Mouse (Mus musculus): ENCODE results near the gene Hyal2. TPM values are rescaled to one million over a fixed set of nuclear protein-coding genes. Genes with fewer than 3 reads are reported as not detected.

Gene Hyal2
- total RNA-seq, 2 experiments from 2014 or later, result 9.3 to 10.1 TPM

DNA sequence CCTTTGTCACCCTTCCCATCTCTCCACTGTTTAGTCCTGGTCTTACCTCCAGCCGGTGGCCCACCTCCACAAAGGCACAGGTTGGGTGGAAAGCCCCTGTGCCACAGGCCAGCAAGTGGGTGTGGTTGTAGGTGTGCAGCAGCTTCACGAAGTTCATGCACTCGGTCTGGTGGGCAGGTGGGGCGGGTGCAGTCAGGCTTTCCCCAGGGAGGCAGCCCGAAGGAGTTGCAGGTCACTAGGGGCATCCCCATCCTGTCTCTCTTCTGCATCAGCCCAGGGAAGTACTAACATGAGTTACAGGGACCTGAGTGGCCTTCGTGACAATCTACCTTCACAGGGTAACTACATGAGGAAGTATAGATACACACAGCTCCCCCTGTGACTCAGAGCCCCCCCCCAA lies 35.5 kb downstream of the Hyal2 start:
- intact Hi-C loops (cut with DNase I), result loop anchor here (5.0 kb wide), 1 partner anchor 134 kb away; no protein-coding TSS in a partner anchor
- DNase-seq (ENCODE audit: low spot score in 2 of 2), result no peak

DNA sequence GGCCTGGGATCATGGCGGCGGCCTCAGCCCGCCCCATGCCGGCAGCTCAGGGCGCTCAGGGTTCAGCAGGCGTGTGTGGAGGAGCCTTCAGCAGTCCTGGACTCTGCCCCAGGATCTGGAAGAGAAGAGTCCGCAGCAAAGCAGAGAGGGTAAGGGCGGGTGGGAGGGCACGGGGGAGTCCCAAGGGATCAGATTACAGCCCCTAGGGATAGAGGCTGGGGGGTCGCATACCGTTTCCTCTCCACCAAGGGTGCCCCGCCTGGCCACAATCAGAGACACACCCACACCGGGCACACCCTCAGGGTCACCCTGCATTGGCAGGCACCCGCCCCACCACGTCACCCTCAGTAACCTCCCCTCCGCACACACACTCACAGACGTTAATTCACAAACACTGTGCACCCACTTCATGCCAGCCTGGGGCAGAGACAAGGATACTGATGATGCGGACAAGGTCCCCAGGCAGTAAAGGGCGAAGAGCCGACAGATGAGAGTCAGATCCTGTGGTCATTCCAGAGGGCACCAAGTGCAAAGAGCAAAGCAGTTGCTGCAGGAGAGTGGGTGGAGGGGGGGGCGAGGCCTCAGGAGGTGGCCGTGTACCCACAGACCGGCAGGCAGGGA lies 37.4 kb downstream of the Hyal2 start:
- DNase-seq (ENCODE audit: low spot score in 2 of 2), result no peak
- intact Hi-C loops (cut with DNase I), result no loop called here

DNA sequence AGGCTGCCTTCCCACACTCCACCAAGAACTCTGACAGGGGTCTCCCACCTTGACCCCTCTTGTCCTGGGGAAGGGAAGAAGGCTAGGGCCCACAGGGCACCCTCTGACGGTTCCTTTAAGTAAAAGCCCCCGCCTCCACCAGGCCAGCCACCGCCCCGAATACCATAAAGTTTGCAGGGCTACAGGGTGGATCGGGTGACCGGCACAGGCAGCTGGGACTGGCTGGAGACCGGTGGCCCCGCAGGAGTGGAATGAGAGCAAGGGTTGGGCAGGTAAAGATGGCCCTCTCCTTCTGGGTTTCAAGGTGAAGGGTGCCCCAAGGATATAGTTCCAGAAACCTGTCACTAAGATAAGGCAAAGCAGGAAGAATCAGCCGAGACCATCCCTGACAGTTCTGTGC lies 38.8 kb downstream of the Hyal2 start:
- intact Hi-C loops (cut with DNase I), result no loop called here
- DNase-seq (ENCODE audit: low spot score in 2 of 2), result no peak

DNA sequence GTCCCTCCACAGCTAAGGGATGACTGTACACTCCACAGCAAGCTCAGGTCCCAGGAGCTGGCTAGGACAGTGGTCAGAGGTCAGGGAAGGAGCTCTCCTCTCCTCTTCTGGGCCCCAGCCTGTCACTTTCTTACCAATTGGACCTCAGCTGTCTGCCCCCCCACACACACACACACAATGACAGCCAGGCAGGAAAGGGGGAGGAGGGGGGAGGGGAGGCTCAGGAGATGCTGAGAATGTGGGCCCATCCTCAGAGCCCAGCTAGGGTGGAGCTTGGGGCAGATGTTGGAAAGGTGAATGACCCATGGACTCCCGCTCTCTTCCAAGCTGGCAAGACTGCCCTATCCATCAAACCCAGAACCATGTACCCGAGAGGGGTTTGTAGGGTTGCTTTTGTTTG lies 39.3 kb downstream of the Hyal2 start:
- intact Hi-C loops (cut with DNase I), result no loop called here
- no peak for DNase-seq (ENCODE audit: low spot score in 2 of 2)

DNA sequence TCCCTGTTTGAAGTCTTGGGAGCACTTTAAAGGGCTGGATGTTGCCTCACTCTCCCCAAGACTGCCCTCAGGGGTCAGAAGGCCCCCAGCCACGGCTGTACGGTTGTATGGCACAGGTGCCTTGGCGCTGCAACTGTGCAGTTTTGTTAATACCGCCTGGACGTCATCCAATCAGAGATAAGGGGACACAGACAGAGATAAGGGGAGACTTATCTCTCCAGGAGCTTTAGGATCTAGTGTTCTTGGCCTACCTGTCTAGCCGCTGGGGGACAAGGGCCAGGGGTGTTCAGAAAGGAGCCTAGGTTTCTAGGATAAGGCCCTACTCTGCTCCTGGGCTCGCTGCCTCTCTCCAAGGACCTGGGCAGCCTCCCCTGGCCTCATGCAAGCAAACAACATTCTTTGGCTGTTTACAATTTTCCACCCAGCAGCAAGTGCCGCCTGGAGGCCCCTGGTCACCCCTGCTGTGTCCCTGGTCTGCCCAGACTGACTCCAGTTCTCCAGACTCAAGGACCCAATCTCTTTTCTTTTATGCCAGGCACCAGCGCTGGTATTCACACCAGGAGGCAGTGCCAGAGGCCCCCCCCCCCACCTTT lies 40.0 kb downstream of the Hyal2 start:
- no peak for DNase-seq (ENCODE audit: low spot score in 2 of 2)
- intact Hi-C loops (cut with DNase I), result no loop called here

DNA sequence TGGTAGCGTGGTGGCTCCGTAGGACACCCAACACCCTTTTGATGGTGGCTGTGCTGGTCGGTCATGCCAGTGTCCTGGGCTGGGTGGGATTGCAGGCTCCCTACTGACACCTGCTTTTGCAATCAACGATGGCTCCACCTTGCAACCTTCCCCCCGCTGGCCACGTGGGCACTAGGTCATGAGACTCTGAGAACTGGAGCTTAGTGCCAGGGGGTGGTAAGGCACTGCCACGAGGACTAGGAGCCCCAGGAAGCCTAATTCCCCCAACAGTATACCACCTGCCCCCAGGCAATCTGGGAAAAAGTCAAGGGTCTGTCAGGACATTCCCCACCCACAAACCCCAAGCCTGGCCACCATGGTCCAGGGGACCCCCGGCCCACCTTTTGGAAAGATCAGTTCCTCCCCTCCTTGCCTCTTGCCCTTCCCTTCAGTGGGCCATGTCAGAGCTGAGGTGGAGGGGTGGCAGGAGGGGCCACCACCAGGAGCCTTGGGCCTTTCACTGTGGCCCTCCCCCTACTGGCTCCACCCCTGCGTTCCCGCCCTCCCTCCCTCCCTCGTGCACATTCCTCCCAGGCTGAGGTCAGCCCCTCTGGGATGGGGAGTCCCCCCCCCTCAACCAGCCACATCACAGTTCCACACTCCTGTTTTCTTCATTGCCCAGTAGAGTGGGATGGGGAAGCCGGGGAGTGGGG lies 41.1 kb downstream of the Hyal2 start, which contains the start of gene Sema3b:
Gene Sema3b (minus strand): TSS at position 489 of the 692 bp plus-strand sequence.
- no peak for DNase-seq (ENCODE audit: low spot score in 2 of 2)
- intact Hi-C loops (cut with DNase I), result no loop called here

DNA sequence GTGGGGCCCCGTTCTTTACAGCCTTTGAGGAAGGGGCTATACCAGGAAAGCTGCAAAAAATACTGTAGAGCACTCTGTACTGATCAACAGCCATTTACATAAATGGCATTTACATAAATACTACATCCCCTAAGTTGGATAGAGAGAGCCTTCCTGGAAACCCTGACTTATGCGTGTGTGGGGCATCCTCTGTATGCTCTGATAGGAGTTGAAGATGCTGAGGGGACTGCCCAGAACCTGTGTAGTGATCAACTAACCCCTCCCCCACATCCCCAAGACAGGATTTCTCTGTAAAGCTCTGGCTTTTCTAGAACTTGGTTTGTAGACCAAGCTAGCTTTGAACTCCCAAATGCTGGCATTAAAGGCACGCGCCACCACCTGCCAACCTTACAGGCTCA lies 41.7 kb downstream of the Hyal2 start:
- intact Hi-C loops (cut with DNase I), result no loop called here
- no peak for DNase-seq (ENCODE audit: low spot score in 2 of 2)

DNA sequence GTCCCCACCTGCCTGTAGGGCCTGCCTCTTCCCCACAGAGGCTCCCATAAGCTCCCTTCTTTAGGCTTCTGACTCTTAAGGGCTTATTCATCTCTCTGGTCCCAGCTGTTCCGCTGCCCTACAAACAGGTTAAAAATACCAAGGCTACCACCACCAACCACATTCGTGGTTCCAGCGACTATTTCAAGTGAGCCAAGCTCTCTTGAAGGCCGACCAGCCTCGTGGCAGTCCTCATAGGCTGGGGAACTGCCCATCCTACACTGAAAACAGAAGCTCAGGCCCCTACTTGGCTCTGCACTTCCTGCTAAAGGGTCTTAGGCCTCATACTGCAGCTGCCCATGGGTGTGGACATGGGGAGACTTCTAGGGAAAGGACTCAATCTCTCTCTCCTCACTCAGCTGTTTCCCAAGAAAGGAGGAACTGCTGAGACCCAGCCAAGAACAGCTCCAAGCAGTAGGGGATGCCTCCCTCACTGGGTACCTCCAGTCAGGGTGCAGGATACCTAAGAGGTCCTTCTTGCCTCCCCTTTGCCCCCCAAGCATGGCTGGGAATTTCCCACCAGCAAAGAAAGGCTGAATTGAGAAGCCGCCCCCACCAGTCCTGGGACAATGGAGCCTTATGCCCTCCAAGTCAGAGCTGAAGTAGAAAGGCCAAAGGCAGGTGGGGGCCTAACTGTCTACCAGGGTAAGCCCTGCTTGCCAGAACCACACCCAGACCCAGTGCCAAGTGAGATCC lies 43.9 kb downstream of the Hyal2 start:
- intact Hi-C loops (cut with DNase I), result no loop called here
- peak in 1 of 2 experiments; percentile 78 for DNase-seq (ENCODE audit: low spot score in 2 of 2)

DNA sequence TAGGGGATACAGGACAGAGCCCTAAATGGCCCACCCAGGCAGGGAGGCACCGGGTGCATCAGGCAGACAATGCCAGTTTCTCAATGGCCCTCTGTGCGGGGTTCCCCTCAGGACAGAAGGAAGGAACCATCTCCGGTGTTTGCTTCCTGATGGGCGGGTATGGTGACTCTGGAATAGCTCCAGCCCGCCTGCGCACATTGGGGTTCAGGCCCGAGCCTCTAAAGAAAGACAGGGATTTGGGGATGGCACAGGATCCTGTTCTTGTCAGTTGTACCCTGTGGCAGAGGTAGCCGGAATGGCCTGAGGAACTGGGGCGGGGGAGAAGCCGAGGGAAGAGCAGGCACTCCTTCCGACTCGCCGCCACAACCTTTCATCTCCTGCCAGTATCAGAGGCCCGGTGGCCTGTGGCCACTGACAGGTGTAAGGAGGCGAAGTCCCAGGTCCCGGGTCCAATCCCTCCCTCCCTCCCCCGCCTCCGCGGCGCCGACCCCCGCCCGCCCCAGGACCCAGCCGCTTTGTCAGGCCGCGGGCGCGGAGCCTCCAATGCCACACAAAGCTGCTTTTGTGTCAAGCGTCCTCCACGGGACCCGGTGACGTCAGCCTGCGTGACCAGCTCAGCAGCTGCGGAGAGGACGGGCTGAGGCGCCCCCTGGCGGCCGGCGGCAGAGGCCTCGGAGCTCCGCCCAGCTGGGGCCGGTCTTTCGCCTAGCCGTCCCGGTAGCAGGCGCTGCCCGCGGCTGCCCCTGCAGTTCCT lies 44.6 kb downstream of the Hyal2 start:
- intact Hi-C loops (cut with DNase I), result no loop called here
- DNase-seq (ENCODE audit: low spot score in 2 of 2), result peak; percentile 99

DNA sequence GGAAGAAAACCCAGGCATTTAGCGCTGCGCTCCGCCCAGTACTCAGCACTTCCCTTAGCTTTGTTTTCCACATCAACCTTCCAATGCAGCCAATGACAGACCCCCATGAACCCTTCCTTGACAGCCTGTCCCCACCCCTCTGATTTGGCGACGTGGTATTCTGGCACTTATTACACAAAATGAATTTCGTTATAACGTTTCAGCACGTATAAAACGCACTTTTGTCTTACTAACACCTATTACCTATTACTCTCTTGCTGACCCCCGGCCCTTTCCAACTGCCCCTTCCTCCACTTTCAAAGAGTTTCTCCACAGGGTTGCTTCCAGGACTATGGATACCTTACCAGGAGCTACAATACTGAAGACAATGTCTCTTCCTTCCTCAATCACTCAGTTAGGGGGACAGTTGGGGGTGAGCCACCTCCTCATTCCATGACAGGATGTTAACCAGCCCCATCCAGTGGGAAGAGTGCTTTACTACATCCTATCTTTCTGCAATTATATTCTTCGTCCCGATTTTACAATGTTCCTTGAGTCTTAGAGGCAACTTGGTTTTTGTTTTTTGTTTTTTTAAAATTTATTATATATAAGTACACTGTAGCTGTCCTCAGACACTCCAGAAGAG lies 45.3 kb downstream of the Hyal2 start:
- DNase-seq (ENCODE audit: low spot score in 2 of 2), result no peak
- intact Hi-C loops (cut with DNase I), result no loop called here

DNA sequence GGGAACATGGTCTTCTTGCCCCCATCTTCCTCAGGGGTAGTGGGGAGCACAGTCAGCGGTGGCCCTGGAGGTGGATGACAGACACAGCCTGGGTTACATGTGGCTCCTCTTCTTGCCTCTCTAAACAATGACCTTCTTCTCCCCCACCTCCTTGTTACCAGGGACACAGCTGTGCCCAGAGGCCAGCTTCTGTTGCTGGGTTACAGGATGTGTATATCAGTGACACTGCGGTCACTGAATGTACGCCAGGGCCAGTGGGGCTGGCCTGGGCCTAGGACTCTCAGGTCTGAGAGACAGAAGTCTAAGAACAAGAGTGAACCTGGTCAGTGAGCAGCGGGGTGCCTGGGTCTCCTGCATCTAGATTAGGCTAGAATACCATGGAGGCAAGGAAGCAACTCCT lies 47.3 kb downstream of the Hyal2 start:
- intact Hi-C loops (cut with DNase I), result no loop called here
- DNase-seq (ENCODE audit: low spot score in 2 of 2), result no peak

DNA sequence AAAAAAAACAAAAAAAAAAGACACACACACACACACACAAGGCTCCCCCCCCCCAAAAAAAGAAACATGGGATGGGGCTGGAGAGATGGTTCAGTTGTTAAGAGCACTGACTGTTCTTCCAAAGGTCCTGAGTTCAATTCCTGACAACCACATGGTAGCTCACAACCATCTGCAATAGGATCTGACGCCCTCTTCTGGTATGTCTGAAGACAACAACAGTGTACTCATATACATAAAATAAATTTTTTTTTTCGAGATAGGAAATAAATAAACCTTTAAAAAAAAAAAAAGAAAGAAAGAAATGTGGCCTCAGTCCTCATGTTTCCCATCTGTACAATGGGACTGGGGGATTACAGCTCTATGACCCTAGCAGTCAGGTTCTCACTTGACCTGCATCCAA lies 49.7 kb downstream of the Hyal2 start:
- intact Hi-C loops (cut with DNase I), result no loop called here
- no peak for DNase-seq (ENCODE audit: low spot score in 2 of 2)

DNA sequence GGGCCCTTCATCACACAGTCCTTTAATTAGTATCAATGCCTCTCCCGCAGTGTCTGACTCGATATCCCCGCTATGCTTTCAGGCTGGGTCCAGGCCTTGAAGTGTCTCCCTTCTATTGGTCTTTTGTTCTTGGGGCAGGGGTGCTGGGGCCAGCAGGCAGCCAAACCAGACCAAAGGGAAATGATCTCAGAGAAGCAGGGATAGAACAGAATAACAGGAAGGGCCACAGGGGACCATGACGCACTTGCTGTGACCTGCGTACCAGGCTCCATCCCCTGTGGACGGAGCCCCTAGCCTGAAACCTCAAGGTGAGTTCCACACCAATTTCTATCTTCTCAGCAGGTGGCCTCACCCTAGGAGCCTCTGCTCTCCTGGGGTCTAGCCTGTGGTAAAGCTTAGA lies 50.4 kb downstream of the Hyal2 start:
- intact Hi-C loops (cut with DNase I), result no loop called here
- DNase-seq (ENCODE audit: low spot score in 2 of 2), result no peak

DNA sequence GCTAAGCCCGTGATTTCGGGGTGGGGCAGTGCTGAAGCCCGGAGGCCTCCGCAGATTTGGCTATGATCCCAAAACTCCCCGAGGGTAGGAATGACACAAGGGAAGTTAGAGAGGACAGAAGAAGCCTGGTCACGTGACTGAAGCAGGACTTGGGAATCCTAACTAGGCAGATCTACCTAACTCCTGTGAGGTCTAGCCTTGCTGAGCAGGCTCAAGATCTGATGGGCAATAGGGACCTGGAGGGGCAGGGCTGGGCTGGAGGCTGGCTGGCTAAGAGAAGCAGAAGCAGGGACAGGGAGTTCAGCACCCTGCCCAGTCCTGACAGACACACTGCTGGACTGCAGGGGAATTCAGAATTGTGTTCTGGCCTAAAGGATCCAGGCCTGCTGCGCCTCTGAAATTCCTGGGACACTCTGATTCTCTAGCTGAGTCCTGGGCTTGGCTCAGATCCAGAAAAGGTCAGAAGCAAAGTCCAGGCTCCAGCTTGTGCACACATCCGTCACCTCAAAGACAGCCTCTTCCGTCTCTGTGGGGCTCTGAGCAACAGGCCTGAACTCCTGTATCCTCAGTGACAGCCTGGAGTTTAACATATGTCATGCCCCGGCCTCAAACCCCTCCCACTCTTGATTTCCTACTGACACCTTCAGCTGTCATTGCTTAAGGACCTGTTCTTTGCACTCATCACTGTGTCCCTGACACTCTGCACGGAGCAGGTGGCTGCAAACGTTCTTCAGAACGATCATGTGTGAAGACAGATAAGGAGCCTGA lies 51.2 kb downstream of the Hyal2 start:
- intact Hi-C loops (cut with DNase I), result no loop called here
- DNase-seq (ENCODE audit: low spot score in 2 of 2), result no peak

DNA sequence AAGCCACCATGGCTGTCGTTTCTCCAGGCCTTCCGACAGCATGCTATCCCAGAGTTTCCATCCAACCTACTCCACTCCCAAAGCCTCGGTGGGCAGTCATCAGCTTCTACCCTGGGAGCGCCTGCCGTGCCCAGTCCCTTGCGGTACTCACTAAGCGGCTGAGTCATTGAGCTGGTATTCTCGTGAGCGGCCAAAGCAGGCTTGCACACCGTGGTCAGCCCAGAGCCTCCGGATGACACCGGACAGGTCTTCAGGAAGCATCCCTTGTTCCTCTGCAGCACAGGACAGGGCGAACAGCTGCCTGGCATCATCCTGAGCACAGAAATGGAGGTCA lies 51.8 kb downstream of the Hyal2 start:
- DNase-seq (ENCODE audit: low spot score in 2 of 2), result no peak
- intact Hi-C loops (cut with DNase I), result no loop called here

DNA sequence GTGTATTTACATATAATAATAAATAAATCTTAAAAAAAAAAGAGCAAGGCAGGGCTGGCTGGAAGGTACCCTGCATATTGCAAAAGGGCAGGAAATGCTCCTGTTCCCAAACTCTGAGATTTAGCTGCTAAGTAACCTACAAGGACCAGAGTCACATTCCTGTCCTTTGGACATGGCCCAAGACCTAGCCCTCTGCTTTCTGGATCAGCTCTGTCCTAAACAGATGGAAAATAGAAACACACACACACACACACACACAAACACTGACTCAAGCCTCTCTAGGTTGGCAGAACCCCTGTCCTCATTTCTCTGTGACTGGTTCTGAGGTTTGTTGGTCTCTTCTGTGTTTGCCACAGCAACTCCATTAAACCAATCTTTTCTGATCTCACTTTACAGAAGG lies 53.2 kb downstream of the Hyal2 start:
- DNase-seq (ENCODE audit: low spot score in 2 of 2), result no peak
- intact Hi-C loops (cut with DNase I), result no loop called here
